Mouse (Mus musculus): Measurements from ENCODE around the gene Fxr1. TPM values are rescaled to one million over a fixed set of nuclear protein-coding genes. Genes with fewer than 3 reads are reported as not detected.

Gene Fxr1
- polyA plus RNA-seq, 1 experiment, result 63.2 TPM

- Histone ChIP-seq H3K4me2 (ENCODE audit: low read depth) (no peak overlapping the region), H3K79me2 (ENCODE audit: control insufficient read depth, insufficient read depth) (no peaks in the 10 kb centered on the region), H3ac (ENCODE audit: control insufficient read depth, insufficient read length) (no peak overlapping the region), H3K36me3 (ENCODE audit: control insufficient read depth, insufficient read depth) (no peaks in the 10 kb centered on the region), H3K27me3 (ENCODE audit: control insufficient read depth, insufficient read depth, insufficient read length) (no peaks in the 10 kb centered on the region), H3K4me3 (no peak overlapping the region)
- TF ChIP-seq E2F4 (IDR thresholded peaks at IDR 0.05; ENCODE audit: insufficient read depth) (no peak), REST (IDR thresholded peaks at IDR 0.05; ENCODE audit: insufficient read depth, insufficient read length) (no peak), TCF3 (IDR thresholded peaks at IDR 0.05; ENCODE audit: insufficient read length, low read depth) (no peak), USF1 (IDR thresholded peaks at IDR 0.05; ENCODE audit: low read depth) (no peak), MYOD1 (IDR thresholded peaks at IDR 0.05; ENCODE audit: control insufficient read depth in 1 of 3, insufficient read length in 2 of 3, low read depth in 2 of 3) (peak in 1 of 3 experiments; percentile 51)
Observed at GRCm38 (mm10) chr3:34008191-34008590, 11.6 kb upstream of the Fxr1 start.

GRCm38 (mm10) chr3:34020382-34021258 lies 877 bp downstream of the Fxr1 start:
- peaks cover 51% of the 10 kb centered on the region for H3K79me2 ChIP-seq (ENCODE audit: control insufficient read depth, insufficient read depth)
- TF ChIP-seq MYOD1 (IDR thresholded peaks at IDR 0.05; ENCODE audit: control insufficient read depth in 1 of 3, insufficient read length in 2 of 3, low read depth in 2 of 3) (peak; percentile 71 to 94 (median 73)), POLR2A (IDR thresholded peaks at IDR 0.05; ENCODE audit: insufficient read length, low read depth) (no peak), MYOG (IDR thresholded peaks at IDR 0.05; ENCODE audit: control insufficient read depth in 1 of 3, insufficient read depth in 1 of 3, insufficient read length in 2 of 3, low read depth in 2 of 3) (peak in 1 of 3 experiments; percentile 30), POLR2AphosphoS2 (IDR thresholded peaks at IDR 0.05; ENCODE audit: insufficient read length, low read depth) (no peak), SRF (IDR thresholded peaks at IDR 0.05; ENCODE audit: control insufficient read depth, insufficient read length, low read depth) (no peak)

GRCm38 (mm10) chr3:34021259-34021828 lies 1.6 kb downstream of the Fxr1 start:
- H3K4me2 ChIP-seq (ENCODE audit: low read depth), result peak overlapping the region; percentile 78
- TF ChIP-seq MAX (IDR thresholded peaks at IDR 0.05; ENCODE audit: low read depth) (no peak), E2F4 (IDR thresholded peaks at IDR 0.05; ENCODE audit: insufficient read depth) (no peak), MYOD1 (IDR thresholded peaks at IDR 0.05; ENCODE audit: control insufficient read depth in 1 of 3, insufficient read length in 2 of 3, low read depth in 2 of 3) (no peak), MYOG (IDR thresholded peaks at IDR 0.05; ENCODE audit: control insufficient read depth in 1 of 3, insufficient read depth in 1 of 3, insufficient read length in 2 of 3, low read depth in 2 of 3) (no peak), REST (IDR thresholded peaks at IDR 0.05; ENCODE audit: insufficient read depth, insufficient read length) (no peak), USF1 (IDR thresholded peaks at IDR 0.05; ENCODE audit: low read depth) (no peak), TCF12 (IDR thresholded peaks at IDR 0.05; ENCODE audit: insufficient read depth, poor library complexity, severe bottlenecking) (no peak), POLR2A (IDR thresholded peaks at IDR 0.05; ENCODE audit: insufficient read length, low read depth) (no peak), CEBPB (IDR thresholded peaks at IDR 0.05; ENCODE audit: insufficient read depth, poor library complexity, severe bottlenecking) (no peak), TCF3 (IDR thresholded peaks at IDR 0.05; ENCODE audit: insufficient read length, low read depth) (no peak), POLR2AphosphoS2 (IDR thresholded peaks at IDR 0.05; ENCODE audit: insufficient read length, low read depth) (no peak), SRF (IDR thresholded peaks at IDR 0.05; ENCODE audit: control insufficient read depth, insufficient read length, low read depth) (no peak)
- H3ac ChIP-seq (ENCODE audit: control insufficient read depth, insufficient read length), result peak overlapping the region; percentile 100
- peaks cover 58% of the 10 kb centered on the region for H3K79me2 ChIP-seq (ENCODE audit: control insufficient read depth, insufficient read depth)
- peak overlapping the region; percentile 49 for H3K4me3 ChIP-seq
- no peaks in the 10 kb centered on the region for H3K36me3 ChIP-seq (ENCODE audit: control insufficient read depth, insufficient read depth)
- H3K27me3 ChIP-seq (ENCODE audit: control insufficient read depth, insufficient read depth, insufficient read length), result no peaks in the 10 kb centered on the region

More at GRCm38 (mm10) chr3:34020382-34021258, 877 bp downstream of the Fxr1 start:
- Histone ChIP-seq H3K4me3 (peak overlapping the region; percentile 49), H3K27me3 (ENCODE audit: control insufficient read depth, insufficient read depth, insufficient read length) (no peaks in the 10 kb centered on the region), H3K4me2 (ENCODE audit: low read depth) (peak overlapping the region; percentile 78), H3ac (ENCODE audit: control insufficient read depth, insufficient read length) (peak overlapping the region; percentile 100), H3K36me3 (ENCODE audit: control insufficient read depth, insufficient read depth) (no peaks in the 10 kb centered on the region)

GRCm38 (mm10) chr3:34028935-34029334 lies 9.2 kb downstream of the Fxr1 start:
- TF ChIP-seq USF1 (IDR thresholded peaks at IDR 0.05; ENCODE audit: low read depth) (no peak), E2F4 (IDR thresholded peaks at IDR 0.05; ENCODE audit: insufficient read depth) (no peak), REST (IDR thresholded peaks at IDR 0.05; ENCODE audit: insufficient read depth, insufficient read length) (no peak)
- Histone ChIP-seq H3K4me2 (ENCODE audit: low read depth) (no peak overlapping the region), H3K79me2 (ENCODE audit: control insufficient read depth, insufficient read depth) (peaks cover 100% of the 10 kb centered on the region), H3K27me3 (ENCODE audit: control insufficient read depth, insufficient read depth, insufficient read length) (no peaks in the 10 kb centered on the region), H3K36me3 (ENCODE audit: control insufficient read depth, insufficient read depth) (no peaks in the 10 kb centered on the region), H3K4me3 (no peak overlapping the region), H3ac (ENCODE audit: control insufficient read depth, insufficient read length) (no peak overlapping the region)

GRCm38 (mm10) chr3:34030601-34031000 lies 10.9 kb downstream of the Fxr1 start:
- Histone ChIP-seq H3K27me3 (ENCODE audit: control insufficient read depth, insufficient read depth, insufficient read length) (no peaks in the 10 kb centered on the region), H3ac (ENCODE audit: control insufficient read depth, insufficient read length) (no peak overlapping the region), H3K79me2 (ENCODE audit: control insufficient read depth, insufficient read depth) (peaks cover 100% of the 10 kb centered on the region), H3K4me3 (no peak overlapping the region), H3K36me3 (ENCODE audit: control insufficient read depth, insufficient read depth) (no peaks in the 10 kb centered on the region), H3K4me2 (ENCODE audit: low read depth) (no peak overlapping the region)
- no peak for TF ChIP-seq MYOG (IDR thresholded peaks at IDR 0.05; ENCODE audit: control insufficient read depth in 1 of 3, insufficient read depth in 1 of 3, insufficient read length in 2 of 3, low read depth in 2 of 3)
- no peak for TF ChIP-seq TCF3 (IDR thresholded peaks at IDR 0.05; ENCODE audit: insufficient read length, low read depth)
- no peak for TF ChIP-seq E2F4 (IDR thresholded peaks at IDR 0.05; ENCODE audit: insufficient read depth)
- TF ChIP-seq MAX (IDR thresholded peaks at IDR 0.05; ENCODE audit: low read depth), result no peak
- TF ChIP-seq POLR2A (IDR thresholded peaks at IDR 0.05; ENCODE audit: insufficient read length, low read depth), result no peak
- no peak for TF ChIP-seq TCF12 (IDR thresholded peaks at IDR 0.05; ENCODE audit: insufficient read depth, poor library complexity, severe bottlenecking)
- no peak for TF ChIP-seq MYOD1 (IDR thresholded peaks at IDR 0.05; ENCODE audit: control insufficient read depth in 1 of 3, insufficient read length in 2 of 3, low read depth in 2 of 3)
- TF ChIP-seq CEBPB (IDR thresholded peaks at IDR 0.05; ENCODE audit: insufficient read depth, poor library complexity, severe bottlenecking), result no peak
- TF ChIP-seq USF1 (IDR thresholded peaks at IDR 0.05; ENCODE audit: low read depth), result no peak
- no peak for TF ChIP-seq SRF (IDR thresholded peaks at IDR 0.05; ENCODE audit: control insufficient read depth, insufficient read length, low read depth)
- no peak for TF ChIP-seq REST (IDR thresholded peaks at IDR 0.05; ENCODE audit: insufficient read depth, insufficient read length)
- no peak for TF ChIP-seq POLR2AphosphoS2 (IDR thresholded peaks at IDR 0.05; ENCODE audit: insufficient read length, low read depth)
